Comparison of ENCODE assay signal across 9 mouse cellular contexts in genomic region chr4:126734700-126735381, GRCm38 (mm10). TPM values are rescaled to one million over a fixed set of nuclear protein-coding genes. Genes with fewer than 3 reads are reported as not detected.
DNase-seq lines count a peak whose midpoint lies in the region; ATAC-seq and TF ChIP-seq lines count a peak whose summit lies in the region.
"Had no signal": no experiment of that assay in that cellular context is flagged by ENCODE, and none has a peak within 500 bp of the region (broad histone marks: within the 10 kb centered on the region; RNA-seq: fewer than 3 reads in every experiment).

No protein-coding gene starts in this region.

- no peak for ATAC-seq in lung, embryonic 14.5 days (ENCODE audit: insufficient read depth)
- no peak for ATAC-seq in forebrain, embryonic 13.5 days
- no peak for ATAC-seq in limb, embryonic 12.5 days (ENCODE audit: insufficient number of reproducible peaks, insufficient read depth, low FRiP score, low TSS enrichment, low read depth)
- no peak for ATAC-seq in neural tube, embryonic 13.5 days (ENCODE audit: low read depth)

- H3K36me3 ChIP-seq in lung, embryonic 14.5 days (ENCODE audit: insufficient read depth), result no peaks in the 10 kb centered on the region
- no peaks in the 10 kb centered on the region for H3K36me3 ChIP-seq in forebrain, embryonic 13.5 days (ENCODE audit: poor library complexity, severe bottlenecking)
- H3K36me3 ChIP-seq in limb, embryonic 12.5 days, result no peaks in the 10 kb centered on the region
- no peaks in the 10 kb centered on the region for H3K36me3 ChIP-seq in neural tube, embryonic 13.5 days
- H3K36me3 ChIP-seq in thymus, adult 2 months (ENCODE audit: control insufficient read depth, insufficient read depth, low read length), result no peaks in the 10 kb centered on the region

- H3K4me1 ChIP-seq in lung, embryonic 14.5 days (ENCODE audit: insufficient read depth), result peaks cover 2% of the 10 kb centered on the region; the same call in 1 of the 2 replicates
- H3K4me1 ChIP-seq in lung, adult 2 months (ENCODE audit: control insufficient read depth, insufficient read depth, low read length), result no peaks in the 10 kb centered on the region
- peaks cover 21% of the 10 kb centered on the region for H3K4me1 ChIP-seq in forebrain, embryonic 13.5 days
- peaks cover 23% of the 10 kb centered on the region for H3K4me1 ChIP-seq in limb, embryonic 12.5 days (replicated peaks)
- H3K4me1 ChIP-seq in neural tube, embryonic 13.5 days (replicated peaks), result peaks cover 29% of the 10 kb centered on the region
- no peaks in the 10 kb centered on the region for H3K4me1 ChIP-seq in thymus, adult 2 months (replicated peaks; ENCODE audit: control insufficient read depth, insufficient read depth, low read length)

- no peak for TF ChIP-seq POLR2A in lung, adult 2 months (IDR thresholded peaks at IDR 0.05; ENCODE audit: borderline replicate concordance, extremely low read depth, low read depth, low read length)
- no peak for TF ChIP-seq POLR2A in thymus, adult 2 months (IDR thresholded peaks at IDR 0.05; ENCODE audit: control insufficient read depth, extremely low read depth, insufficient read depth, low read length, poor library complexity)

- H3K9ac ChIP-seq in lung, embryonic 14.5 days, result no peak overlapping the region; the same call in 1 of the 2 replicates
- peak overlapping the region; percentile 48 for H3K9ac ChIP-seq in forebrain, embryonic 13.5 days
- H3K9ac ChIP-seq in limb, embryonic 12.5 days (replicated peaks), result no peak overlapping the region; the same call in 1 of the 2 replicates
- H3K9ac ChIP-seq in neural tube, embryonic 13.5 days, result no peak overlapping the region

- no peak for TF ChIP-seq CTCF in lung, embryonic 14.5 days (IDR thresholded peaks at IDR 0.05; ENCODE audit: low read depth)
- TF ChIP-seq CTCF in lung, adult 2 months (IDR thresholded peaks at IDR 0.05; ENCODE audit: insufficient read depth, low read length), result no peak
- no peak for TF ChIP-seq CTCF in thymus, adult 2 months (IDR thresholded peaks at IDR 0.05; ENCODE audit: borderline replicate concordance, control insufficient read depth, extremely low read depth, insufficient read depth, low read length, poor library complexity)

- H3K4me3 ChIP-seq in lung, embryonic 14.5 days (ENCODE audit: low read depth, low read length), result peak overlapping the region; percentile 33
- H3K4me3 ChIP-seq in lung, adult 2 months (replicated peaks; ENCODE audit: extremely low read depth, low read depth, low read length), result no peak overlapping the region
- H3K4me3 ChIP-seq in forebrain, embryonic 13.5 days, result peak overlapping the region; percentile 31
- peak overlapping the region; percentile 32 for H3K4me3 ChIP-seq in limb, embryonic 12.5 days (replicated peaks)
- peak overlapping the region; percentile 27 for H3K4me3 ChIP-seq in neural tube, embryonic 13.5 days
- no peak overlapping the region for H3K4me3 ChIP-seq in thymus, adult 2 months (ENCODE audit: control insufficient read depth, insufficient read depth, low read length)

- peaks cover 90% of the 10 kb centered on the region for H3K27me3 ChIP-seq in lung, embryonic 14.5 days (ENCODE audit: insufficient read depth, low read length)
- peaks cover 99% of the 10 kb centered on the region for H3K27me3 ChIP-seq in forebrain, embryonic 13.5 days
- H3K27me3 ChIP-seq in limb, embryonic 12.5 days, result peaks cover 100% of the 10 kb centered on the region
- H3K27me3 ChIP-seq in neural tube, embryonic 13.5 days, result peaks cover 99% of the 10 kb centered on the region
- peaks cover 21% of the 10 kb centered on the region for H3K27me3 ChIP-seq in thymus, adult 2 months (ENCODE audit: control insufficient read depth, insufficient read depth, low read length)

- 3% methylated on average over 49 of the region's 51 CpGs for WGBS in lung, embryonic 14.5 days
- WGBS in lung, adult 2 months, result 6% methylated on average over 51 of the region's 51 CpGs
- 2% methylated on average over 50 of the region's 51 CpGs for WGBS in forebrain, embryonic 13.5 days
- WGBS in limb, embryonic 12.5 days, result 2% methylated on average over 51 of the region's 51 CpGs
- WGBS in neural tube, embryonic 13.5 days, result 2% methylated on average over 51 of the region's 51 CpGs
- WGBS in thymus, adult 2 months, result 11% methylated on average over 44 of the region's 51 CpGs

- H3K4me2 ChIP-seq in lung, embryonic 14.5 days, result peak overlapping the region; percentile 56
- H3K4me2 ChIP-seq in forebrain, embryonic 13.5 days, result peak overlapping the region; percentile 54
- H3K4me2 ChIP-seq in limb, embryonic 12.5 days, result peak overlapping the region; percentile 45
- H3K4me2 ChIP-seq in neural tube, embryonic 13.5 days, result peak overlapping the region; percentile 48

- H3K9me3 ChIP-seq in lung, embryonic 14.5 days (ENCODE audit: low read depth, low read length), result no peaks in the 10 kb centered on the region
- no peaks in the 10 kb centered on the region for H3K9me3 ChIP-seq in forebrain, embryonic 13.5 days (replicated peaks)
- peaks cover 4% of the 10 kb centered on the region; the same call in 1 of the 2 replicates for H3K9me3 ChIP-seq in limb, embryonic 12.5 days
- H3K9me3 ChIP-seq in neural tube, embryonic 13.5 days, result no peaks in the 10 kb centered on the region

- H3K27ac ChIP-seq in lung, embryonic 14.5 days (ENCODE audit: low read depth), result no peak overlapping the region
- H3K27ac ChIP-seq in forebrain, embryonic 13.5 days, result no peak overlapping the region
- H3K27ac ChIP-seq in limb, embryonic 12.5 days, result no peak overlapping the region
- H3K27ac ChIP-seq in neural tube, embryonic 13.5 days (replicated peaks), result no peak overlapping the region
- H3K27ac ChIP-seq in thymus, adult 2 months (ENCODE audit: control insufficient read depth, insufficient read depth, low read length), result no peak overlapping the region

- no peak for DNase-seq in lung, embryonic 14.5 days
- no peak for DNase-seq in lung, adult 2 months
- no peak for DNase-seq in spleen, adult 18-20 months
- DNase-seq in left cerebral cortex, adult 11 months (ENCODE audit: low spot score), result no peak
- no peak for DNase-seq in thymus, adult 2 months
- DNase-seq: cerebellum, postnatal 14 days had no signal

RNA-seq across cellular contexts. Expression of gene Tfap2e, which starts 1.2 kb away (rescaled TPM):
- not detected in 2 replicates for polyA plus RNA-seq in lung, embryonic 14.5 days (2014; fragmentation: Nextera tagmentation; extraction: Ambion mirVana)
- polyA plus RNA-seq in lung, adult 2 months (2012; rRNA removed), result 0.28 TPM in 1 of 2 replicates, not detected in the other
- 0.19 and 0.31 TPM in 2 replicates for polyA plus RNA-seq in forebrain, embryonic 13.5 days (2015; fragmentation: Nextera tagmentation; extraction: Ambion mirVana)
- polyA plus RNA-seq in limb, embryonic 12.5 days (2016; fragmentation: Nextera tagmentation; extraction: Ambion mirVana), result not detected in 2 replicates
- 0.18 TPM in 1 of 2 replicates, not detected in the other for polyA plus RNA-seq in neural tube, embryonic 13.5 days (2015; fragmentation: Nextera tagmentation; extraction: Ambion mirVana)
- 0.07 and 0.20 TPM in 2 replicates for polyA plus RNA-seq in thymus, adult 2 months (2012; rRNA removed)

RNA-seq across cellular contexts. Expression of gene Ncdn, which starts 18.4 kb away (rescaled TPM):
- 28.7 and 30.4 TPM in 2 replicates for polyA plus RNA-seq in lung, embryonic 14.5 days (2014; fragmentation: Nextera tagmentation; extraction: Ambion mirVana)
- 31.5 and 31.9 TPM in 2 replicates for polyA plus RNA-seq in lung, adult 2 months (2012; rRNA removed)
- polyA plus RNA-seq in forebrain, embryonic 13.5 days (2015; fragmentation: Nextera tagmentation; extraction: Ambion mirVana), result 47.6 and 60.0 TPM in 2 replicates
- 33.5 and 35.8 TPM in 2 replicates for polyA plus RNA-seq in limb, embryonic 12.5 days (2016; fragmentation: Nextera tagmentation; extraction: Ambion mirVana)
- polyA plus RNA-seq in neural tube, embryonic 13.5 days (2015; fragmentation: Nextera tagmentation; extraction: Ambion mirVana), result 85.3 and 86.7 TPM in 2 replicates
- 53.6 and 60.4 TPM in 2 replicates for polyA plus RNA-seq in thymus, adult 2 months (2012; rRNA removed)

RNA-seq across cellular contexts. Expression of gene AU040320, which starts 18.5 kb away (rescaled TPM):
- polyA plus RNA-seq in lung, embryonic 14.5 days (2014; fragmentation: Nextera tagmentation; extraction: Ambion mirVana), result 20.9 and 23.1 TPM in 2 replicates
- polyA plus RNA-seq in lung, adult 2 months (2012; rRNA removed), result 28.8 and 39.4 TPM in 2 replicates
- polyA plus RNA-seq in forebrain, embryonic 13.5 days (2015; fragmentation: Nextera tagmentation; extraction: Ambion mirVana), result 29.3 and 32.6 TPM in 2 replicates
- polyA plus RNA-seq in limb, embryonic 12.5 days (2016; fragmentation: Nextera tagmentation; extraction: Ambion mirVana), result 15.7 and 17.4 TPM in 2 replicates
- polyA plus RNA-seq in neural tube, embryonic 13.5 days (2015; fragmentation: Nextera tagmentation; extraction: Ambion mirVana), result 38.3 and 41.3 TPM in 2 replicates
- polyA plus RNA-seq in thymus, adult 2 months (2012; rRNA removed), result 31.6 and 40.0 TPM in 2 replicates

RNA-seq across cellular contexts. Expression of gene Psmb2, which starts 57.4 kb away (rescaled TPM):
- 510 and 528 TPM in 2 replicates for polyA plus RNA-seq in lung, embryonic 14.5 days (2014; fragmentation: Nextera tagmentation; extraction: Ambion mirVana)
- polyA plus RNA-seq in lung, adult 2 months (2012; rRNA removed), result 110 and 146 TPM in 2 replicates
- 526 and 541 TPM in 2 replicates for polyA plus RNA-seq in forebrain, embryonic 13.5 days (2015; fragmentation: Nextera tagmentation; extraction: Ambion mirVana)
- 491 and 499 TPM in 2 replicates for polyA plus RNA-seq in limb, embryonic 12.5 days (2016; fragmentation: Nextera tagmentation; extraction: Ambion mirVana)
- polyA plus RNA-seq in neural tube, embryonic 13.5 days (2015; fragmentation: Nextera tagmentation; extraction: Ambion mirVana), result 464 and 490 TPM in 2 replicates
- 229 and 262 TPM in 2 replicates for polyA plus RNA-seq in thymus, adult 2 months (2012; rRNA removed)

Comparison
In these comparisons a context has a peak if more than half of its experiments do, and no peak if none do; other contexts are left out.
1. H3K4me3 ChIP-seq: peak in lung, embryonic 14.5 days (single experiment), forebrain, embryonic 13.5 days (single experiment), limb, embryonic 12.5 days (single experiment) and neural tube, embryonic 13.5 days (single experiment); none in lung, adult 2 months (single experiment) and thymus, adult 2 months (single experiment).
2. Peak in every context shown above with its lines, with median percentiles within 50 percentile points of each other: H3K4me2 ChIP-seq.